ENCODE assay signal across 8 mouse cellular contexts in genomic region chr11:23633879-23634215, GRCm38 (mm10). TPM values are rescaled to one million over a fixed set of nuclear protein-coding genes. Genes with fewer than 3 reads are reported as not detected.
DNase-seq lines count a peak whose midpoint lies in the region; ATAC-seq and TF ChIP-seq lines count a peak whose summit lies in the region.

No protein-coding gene starts in this region.

- TF ChIP-seq POLR2A in bone marrow macrophage, adult 2 months (IDR thresholded peaks at IDR 0.05; ENCODE audit: borderline replicate concordance, low read depth, low read length), result no peak

- H3K4me1 ChIP-seq in heart, embryonic 16.5 days (ENCODE audit: control insufficient read depth, insufficient read depth, low read length), result peaks cover 9% of the 10 kb centered on the region; the same call in 1 of the 2 replicates
- H3K4me1 ChIP-seq in bone marrow macrophage, adult 2 months (ENCODE audit: control insufficient read depth, insufficient read depth, low read length), result 0 out of 2 replicates have a peak, but pooled peaks cover 3% of the 10 kb centered on the region
- no peaks in the 10 kb centered on the region for H3K4me1 ChIP-seq in hindbrain, embryonic 11.5 days (replicated peaks; ENCODE audit: control insufficient read depth, insufficient read depth, low read length)
- H3K4me1 ChIP-seq in midbrain, embryonic 12.5 days, result peaks cover 12% of the 10 kb centered on the region; the same call in 1 of the 2 replicates

- TF ChIP-seq CTCF in bone marrow macrophage, adult 2 months (IDR thresholded peaks at IDR 0.05; ENCODE audit: low read depth, low read length), result no peak

- peak overlapping the region; percentile 76 for H3K27ac ChIP-seq in heart, embryonic 16.5 days (ENCODE audit: low read length)
- no peak overlapping the region for H3K27ac ChIP-seq in bone marrow macrophage, adult 2 months (ENCODE audit: insufficient read depth, low read depth, low read length)
- H3K27ac ChIP-seq in hindbrain, embryonic 11.5 days (ENCODE audit: low read depth, low read length), result no peak overlapping the region; the same call in 1 of the 2 replicates
- peak overlapping the region; percentile 95 for H3K27ac ChIP-seq in midbrain, embryonic 12.5 days (replicated peaks)

- H3K27me3 ChIP-seq in heart, embryonic 16.5 days (ENCODE audit: control insufficient read depth, insufficient read depth, low read length), result no peaks in the 10 kb centered on the region
- H3K27me3 ChIP-seq in hindbrain, embryonic 11.5 days (ENCODE audit: control insufficient read depth, insufficient read depth, low read length), result no peaks in the 10 kb centered on the region
- no peaks in the 10 kb centered on the region for H3K27me3 ChIP-seq in midbrain, embryonic 12.5 days

- no peak for ATAC-seq in heart, embryonic 16.5 days (replicated peaks; ENCODE audit: extremely low read depth, insufficient read depth, low FRiP score)
- no peak for ATAC-seq in hindbrain, embryonic 11.5 days (ENCODE audit: low FRiP score)
- peak; percentile 27 for ATAC-seq in midbrain, embryonic 12.5 days (ENCODE audit: low FRiP score, low read depth)

- no peak for DNase-seq in heart, adult 8-10 months (ENCODE audit: low spot score)
- no peak for DNase-seq in hindbrain, embryonic 11.5 days (ENCODE audit: low spot score)
- no peak for DNase-seq in spleen, adult 18-20 months
- no peak for DNase-seq in c-Kit-positive CD71-positive TER-119-positive erythroid progenitor cells, embryonic 14.5 days (ENCODE audit: low spot score)
- no peak for DNase-seq in ovary, postnatal 14 days (ENCODE audit: low spot score)

- peak overlapping the region; percentile 10; the same call in 1 of the 2 replicates for H3K9ac ChIP-seq in heart, embryonic 16.5 days (ENCODE audit: low read length)
- no peak overlapping the region for H3K9ac ChIP-seq in hindbrain, embryonic 11.5 days (ENCODE audit: low read depth, low read length)
- peak overlapping the region; percentile 31; the same call in 1 of the 2 replicates for H3K9ac ChIP-seq in midbrain, embryonic 12.5 days (replicated peaks)

- WGBS in heart, embryonic 16.5 days, result 8% methylated on average over 7 of the region's 7 CpGs
- WGBS in hindbrain, embryonic 11.5 days, result 17% methylated on average over 7 of the region's 7 CpGs
- WGBS in midbrain, embryonic 12.5 days, result 11% methylated on average over 7 of the region's 7 CpGs

- H3K4me3 ChIP-seq in heart, embryonic 16.5 days (ENCODE audit: low read length), result peak overlapping the region; percentile 98
- peak overlapping the region; percentile 26 for H3K4me3 ChIP-seq in bone marrow macrophage, adult 2 months (ENCODE audit: insufficient read depth, low read length)
- H3K4me3 ChIP-seq in hindbrain, embryonic 11.5 days (ENCODE audit: low read depth, low read length), result peak overlapping the region; percentile 85
- H3K4me3 ChIP-seq in midbrain, embryonic 12.5 days, result peak overlapping the region; percentile 79

- peak overlapping the region; percentile 76 for H3K4me2 ChIP-seq in heart, embryonic 16.5 days (ENCODE audit: low read depth, low read length)
- H3K4me2 ChIP-seq in hindbrain, embryonic 11.5 days (replicated peaks; ENCODE audit: low read depth, low read length), result peak overlapping the region; percentile 24
- peak overlapping the region; percentile 62 for H3K4me2 ChIP-seq in midbrain, embryonic 12.5 days (replicated peaks)

- no peaks in the 10 kb centered on the region for H3K9me3 ChIP-seq in heart, embryonic 16.5 days (replicated peaks; ENCODE audit: control insufficient read depth, low read length)
- no peaks in the 10 kb centered on the region for H3K9me3 ChIP-seq in hindbrain, embryonic 11.5 days (ENCODE audit: control insufficient read depth, low read length)
- no peaks in the 10 kb centered on the region for H3K9me3 ChIP-seq in midbrain, embryonic 12.5 days

- H3K36me3 ChIP-seq in heart, embryonic 16.5 days (ENCODE audit: control insufficient read depth, insufficient read depth), result no peaks in the 10 kb centered on the region
- no peaks in the 10 kb centered on the region for H3K36me3 ChIP-seq in hindbrain, embryonic 11.5 days (ENCODE audit: control insufficient read depth, insufficient read depth, low read length)
- peaks cover 5% of the 10 kb centered on the region; the same call in 1 of the 2 replicates for H3K36me3 ChIP-seq in midbrain, embryonic 12.5 days

RNA-seq across cellular contexts. Expression of gene 0610010F05Rik, which starts 0.4 kb away (rescaled TPM):
- polyA plus RNA-seq in heart, embryonic 16.5 days (2015; fragmentation: Nextera tagmentation; extraction: Ambion mirVana), result 15.5 and 15.7 TPM in 2 replicates
- total RNA-seq in heart, adult 8-10 months (2022), result 10 to 100 TPM in 1 of 4 experiments, 1 to 10 TPM in 3; 7.6 to 11.5 (median 9.1) TPM
- 10.8 and 14.9 TPM in 2 replicates for polyA plus RNA-seq in bone marrow macrophage, adult 2 months (2012; ENCODE audit: insufficient read depth, insufficient read length, missing spikeins)
- 74.3 and 82.2 TPM in 2 replicates for polyA plus RNA-seq in hindbrain, embryonic 11.5 days (2014; fragmentation: Nextera tagmentation; extraction: Ambion mirVana)
- polyA plus RNA-seq in midbrain, embryonic 12.5 days (2016; fragmentation: Nextera tagmentation; extraction: Ambion mirVana), result 78.2 and 90.4 TPM in 2 replicates

RNA-seq across cellular contexts. Expression of gene Pus10, which starts 31.6 kb away (rescaled TPM):
- polyA plus RNA-seq in heart, embryonic 16.5 days (2015; fragmentation: Nextera tagmentation; extraction: Ambion mirVana), result 10.7 and 13.0 TPM in 2 replicates
- 10 to 100 TPM in 2 of 4 experiments, 1 to 10 TPM in 2; 7.0 to 12.7 (median 9.6) TPM for total RNA-seq in heart, adult 8-10 months (2022)
- polyA plus RNA-seq in bone marrow macrophage, adult 2 months (2012; ENCODE audit: insufficient read depth, insufficient read length, missing spikeins), result 15.6 and 16.6 TPM in 2 replicates
- 19.3 and 21.6 TPM in 2 replicates for polyA plus RNA-seq in hindbrain, embryonic 11.5 days (2014; fragmentation: Nextera tagmentation; extraction: Ambion mirVana)
- 18.7 and 21.9 TPM in 2 replicates for polyA plus RNA-seq in midbrain, embryonic 12.5 days (2016; fragmentation: Nextera tagmentation; extraction: Ambion mirVana)

RNA-seq across cellular contexts. Expression of gene Pex13, which starts 31.9 kb away (rescaled TPM):
- 24.1 and 29.1 TPM in 2 replicates for polyA plus RNA-seq in heart, embryonic 16.5 days (2015; fragmentation: Nextera tagmentation; extraction: Ambion mirVana)
- 10 to 100 TPM; 20.5 to 30.7 (median 28.6) TPM for total RNA-seq in heart, adult 8-10 months (2022)
- polyA plus RNA-seq in bone marrow macrophage, adult 2 months (2012; ENCODE audit: insufficient read depth, insufficient read length, missing spikeins), result 28.6 and 31.2 TPM in 2 replicates
- polyA plus RNA-seq in hindbrain, embryonic 11.5 days (2014; fragmentation: Nextera tagmentation; extraction: Ambion mirVana), result 42.2 and 49.6 TPM in 2 replicates
- polyA plus RNA-seq in midbrain, embryonic 12.5 days (2016; fragmentation: Nextera tagmentation; extraction: Ambion mirVana), result 45.0 and 47.3 TPM in 2 replicates

Comparison
In these comparisons a context has a peak if more than half of its experiments do, and no peak if none do; other contexts are left out.
1. H3K27ac ChIP-seq: peak in heart, embryonic 16.5 days (single experiment) and midbrain, embryonic 12.5 days (single experiment); none in bone marrow macrophage, adult 2 months (single experiment) and hindbrain, embryonic 11.5 days (single experiment).
2. H3K4me2 ChIP-seq: peak in every context shown above with its lines; median percentile 76 in heart, embryonic 16.5 days; 62 in midbrain, embryonic 12.5 days; 24 in hindbrain, embryonic 11.5 days.
3. H3K4me3 ChIP-seq: peak in every context shown above with its lines; median percentile 98 in heart, embryonic 16.5 days; 85 in hindbrain, embryonic 11.5 days; 79 in midbrain, embryonic 12.5 days; 26 in bone marrow macrophage, adult 2 months.